Mouse (Mus musculus) left cerebral cortex, postnatal 36 days (tissue): Measurements from ENCODE around the gene Mrpl30. TPM values are rescaled to one million over a fixed set of nuclear protein-coding genes. Genes with fewer than 3 reads are reported as not detected.

Experiments
- DNase-seq, 2 experiments: peaks; one replicate each; pipeline ENCODE4 v3.0.0; 2021 to 2022; ENCODE audit warnings: low spot score in 2 of 2, mixed read lengths in 1 of 2
- intact Hi-C: fragments of 180-260 bp; cut with DNase I; formaldehyde crosslinking; loops from one replicate; pipeline ENCODE4 v1.15.1; 2025
- total RNA-seq, 2 experiments: library from RNA; stranded (reverse); gene quantifications; 2 replicates each; pipeline ENCODE4 v1.2.3; 2021

The Mrpl30 gene
- 100 to 1,000 TPM; 125 to 137 TPM for total RNA-seq

- peak; percentile 91 to 93 for DNase-seq
- intact Hi-C loops: loop anchor here (2.0 kb wide), 2 partner anchors 25 to 107 kb away; partner anchors contain the start of gene Txndc9
Observed at GRCm38 (mm10) chr1:37890025-37890652, at the start of gene Mrpl30, which contains the start of gene Mitd1. Gene Mrpl30, plus strand, starts transcription at chr1:37890477. Gene Mitd1, minus strand, starts transcription at chr1:37890411.

DNA sequence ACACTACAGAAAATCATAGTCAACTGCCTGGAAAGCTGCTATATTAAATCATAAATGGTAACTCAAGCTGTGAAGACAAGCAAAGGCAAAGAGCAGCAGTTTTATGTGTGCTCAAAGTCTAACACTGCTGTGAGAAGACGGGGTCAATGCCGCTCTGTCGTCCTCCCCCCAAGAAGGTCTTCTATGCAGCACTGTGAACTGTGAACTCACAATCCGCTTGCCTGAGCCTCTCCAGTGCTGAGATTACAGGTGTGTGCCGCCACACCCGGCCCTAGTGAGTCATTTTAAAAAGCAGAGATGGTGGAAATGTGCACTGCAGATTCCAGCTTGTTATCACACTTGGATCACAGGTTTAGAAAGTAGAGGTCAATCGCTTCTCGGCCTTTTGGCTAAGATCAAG lies 43.4 kb upstream of the Mrpl30 start:
- intact Hi-C loops: no loop called here
- DNase-seq: no peak

DNA sequence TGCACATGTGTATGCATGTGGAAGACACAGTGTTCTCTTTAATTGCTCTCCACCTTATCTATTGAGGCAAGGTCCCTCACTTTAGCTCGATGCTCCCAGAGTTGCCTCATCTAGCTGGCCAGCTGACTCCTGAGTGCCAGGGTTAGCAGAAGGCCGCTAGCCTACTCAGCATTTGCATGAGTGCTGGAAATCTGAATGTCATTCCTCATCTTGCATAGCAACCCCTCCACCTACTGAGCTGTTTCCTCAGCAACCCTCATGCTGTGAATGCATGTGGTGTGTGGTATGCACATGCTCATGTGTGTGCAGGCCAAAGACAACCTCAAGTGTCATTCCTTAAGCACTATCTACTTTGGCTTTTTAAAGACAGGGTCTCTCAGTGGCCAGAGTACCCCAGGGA lies 39.6 kb upstream of the Mrpl30 start:
- no peak for DNase-seq
- intact Hi-C loops: no loop called here

- intact Hi-C loops: loop anchor here (1.0 to 5.0 kb wide), 4 partner anchors 26 to 187 kb away; partner anchors contain the start of genes Mitd1 and Mrpl30
- peak; percentile 100 for DNase-seq
Observed at GRCm38 (mm10) chr1:37864511-37865400, 25.5 kb upstream of the Mrpl30 start.

- intact Hi-C loops: loop anchor here (2.0 to 5.0 kb wide), 3 partner anchors 25 to 188 kb away; partner anchors contain the start of genes Mitd1 and Mrpl30
- DNase-seq: no peak
Observed at GRCm38 (mm10) chr1:37865401-37866215, 24.7 kb upstream of the Mrpl30 start.

DNA sequence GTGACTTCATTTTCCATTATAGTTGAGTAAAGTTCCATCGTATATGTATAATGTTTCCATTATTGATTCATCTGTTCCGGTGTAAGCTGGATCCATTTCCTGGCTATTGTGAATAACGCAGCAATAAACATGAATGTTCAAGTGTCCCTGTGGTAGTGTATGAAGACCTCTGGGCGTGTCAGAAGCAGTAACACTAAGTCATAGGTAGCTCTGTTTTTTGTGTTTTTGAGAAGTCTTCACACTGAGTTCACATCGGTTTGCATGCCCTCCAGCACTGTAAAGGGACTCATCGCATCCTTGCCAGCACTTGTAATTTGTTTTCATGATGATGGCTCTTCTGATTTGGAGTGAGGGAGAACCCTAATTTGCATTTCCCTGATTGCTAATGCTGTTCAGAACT lies 24.0 kb upstream of the Mrpl30 start, which contains the start of gene Tsga10:
Tsga10 (minus strand) TSS at position 144 of the 400 bp plus-strand sequence.
- intact Hi-C loops: loop anchor here (5.0 kb wide), 1 partner anchor 189 kb away; no protein-coding TSS in a partner anchor
- DNase-seq: no peak

- intact Hi-C loops: loop anchor here (5.0 kb wide), 1 partner anchor 190 kb away; no protein-coding TSS in a partner anchor
Observed at GRCm38 (mm10) chr1:37867056-37867455, 23.2 kb upstream of the Mrpl30 start.

DNA sequence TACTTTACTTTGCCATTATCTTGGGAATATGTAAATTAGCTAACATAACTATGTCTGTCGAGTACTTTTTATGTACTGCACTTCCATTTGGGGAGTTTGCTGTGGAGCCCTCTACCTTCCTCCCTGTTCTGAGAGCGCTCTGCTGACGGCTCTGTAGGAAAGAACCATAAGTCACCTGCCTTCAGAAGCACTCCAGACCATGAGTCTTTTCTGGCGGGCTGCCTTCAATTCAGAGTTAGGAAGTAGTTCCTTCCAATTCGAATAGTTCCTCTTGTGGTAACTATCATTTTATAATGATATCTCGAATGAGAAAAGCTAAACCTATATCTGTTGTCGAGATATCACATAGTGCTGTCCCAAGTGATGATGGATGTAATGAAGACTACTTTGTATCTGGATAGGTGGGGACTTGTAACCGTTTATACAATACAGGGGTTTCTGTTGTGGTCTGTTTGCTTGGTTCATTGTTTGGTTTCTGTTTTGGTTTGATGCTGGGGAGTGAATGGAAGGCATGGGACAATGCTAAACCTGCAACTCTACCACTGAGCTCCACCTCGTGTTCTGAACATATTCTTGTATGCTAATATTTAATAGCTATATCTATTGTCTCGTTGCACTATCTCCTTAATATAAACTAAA lies 22.5 kb upstream of the Mrpl30 start:
- intact Hi-C loops: loop anchor here (5.0 kb wide), 1 partner anchor 191 kb away; no protein-coding TSS in a partner anchor
- DNase-seq: no peak

More at GRCm38 (mm10) chr1:37867056-37867455, 23.2 kb upstream of the Mrpl30 start:
- no peak for DNase-seq

DNA sequence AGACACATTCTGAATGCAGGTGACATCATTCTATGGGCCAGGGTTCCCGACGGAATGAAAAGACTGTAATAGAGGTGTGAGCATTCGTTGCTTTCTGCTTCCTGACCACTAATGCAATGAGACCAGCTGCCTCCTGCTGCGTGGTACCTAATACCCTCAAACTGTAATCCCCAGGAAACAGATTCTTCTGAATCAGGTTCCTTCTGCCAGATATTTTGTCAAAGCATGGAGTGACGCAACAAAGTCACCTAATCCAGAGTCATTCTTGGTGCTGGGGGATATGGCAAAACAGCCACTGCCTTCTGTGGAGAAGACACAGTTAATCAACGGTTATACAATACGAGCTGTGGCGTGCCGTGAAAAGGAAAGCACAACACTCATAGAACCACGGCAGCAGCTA lies 21.6 kb upstream of the Mrpl30 start:
- no peak for DNase-seq
- intact Hi-C loops: loop anchor here (5.0 kb wide), 1 partner anchor 191 kb away; no protein-coding TSS in a partner anchor

GRCm38 (mm10) chr1:37869362-37869761 lies 20.9 kb upstream of the Mrpl30 start:
- no peak for DNase-seq
- intact Hi-C loops: loop anchor here (5.0 kb wide), 1 partner anchor 192 kb away; no protein-coding TSS in a partner anchor

DNA sequence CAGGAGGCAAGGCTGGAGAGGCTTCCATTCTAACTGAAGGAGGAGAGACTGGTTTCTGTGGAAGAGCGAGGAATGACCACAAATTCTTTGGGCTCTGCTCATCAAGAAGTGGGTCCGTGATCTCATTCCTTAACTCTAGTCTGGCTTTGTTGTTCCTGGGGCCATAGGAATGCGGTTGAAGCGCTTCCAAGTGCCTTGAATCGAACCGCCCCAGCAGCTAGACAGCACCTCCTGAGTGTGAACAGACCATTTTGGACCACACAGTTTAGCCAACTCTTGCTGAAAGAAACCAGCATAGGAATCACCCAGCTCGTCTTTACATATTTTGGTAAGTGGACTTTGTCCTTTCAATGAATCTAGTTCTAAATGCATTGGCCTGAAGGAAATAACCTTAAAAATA lies 18.6 kb upstream of the Mrpl30 start, which contains the start of gene Lipt1:
Lipt1 (plus strand) TSS at position 35 of the 400 bp plus-strand sequence.
- DNase-seq: peak in 1 of 2 experiments; percentile 29
- intact Hi-C loops: no loop called here

- DNase-seq: peak; percentile 81 to 83
- intact Hi-C loops: no loop called here
Observed at GRCm38 (mm10) chr1:37872131-37873067, 17.9 kb upstream of the Mrpl30 start.

- intact Hi-C loops: no loop called here
- no peak for DNase-seq
Observed at GRCm38 (mm10) chr1:37873157-37873556, 17.1 kb upstream of the Mrpl30 start.

DNA sequence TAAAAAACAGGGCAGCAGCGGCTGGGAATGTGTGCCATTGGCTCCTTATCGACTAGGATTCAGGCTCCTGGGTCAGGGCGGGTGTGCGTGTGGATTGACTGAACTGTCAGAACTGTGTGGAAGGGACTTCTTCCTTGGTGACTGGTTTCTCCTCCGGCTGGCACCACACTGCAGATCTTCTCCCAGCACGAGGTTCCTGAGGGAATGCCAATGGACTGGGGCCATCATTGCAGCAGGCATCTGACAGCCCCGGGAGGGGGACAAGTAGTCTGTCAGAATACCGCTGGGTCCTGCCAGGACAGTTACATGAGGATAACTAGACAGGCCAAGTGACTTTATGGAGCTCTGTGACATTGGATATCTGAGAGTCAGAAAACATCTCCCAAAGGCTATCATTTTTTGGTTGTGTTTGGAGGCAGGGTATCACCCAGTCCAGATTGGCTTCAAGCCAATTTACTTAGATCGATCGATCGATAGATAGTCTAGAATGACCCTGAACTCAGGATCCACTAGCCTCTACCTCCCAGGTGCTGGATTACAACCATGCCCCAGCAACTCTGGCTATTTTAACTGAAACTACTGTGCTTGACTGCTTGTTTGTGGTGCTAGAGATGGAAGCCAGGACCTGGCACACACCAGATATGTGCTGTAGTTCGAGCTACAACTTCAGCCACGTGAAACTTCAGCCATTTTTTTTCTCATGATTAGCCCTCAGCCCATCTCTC lies 12.4 kb upstream of the Mrpl30 start:
- DNase-seq: no peak
- intact Hi-C loops: no loop called here

DNA sequence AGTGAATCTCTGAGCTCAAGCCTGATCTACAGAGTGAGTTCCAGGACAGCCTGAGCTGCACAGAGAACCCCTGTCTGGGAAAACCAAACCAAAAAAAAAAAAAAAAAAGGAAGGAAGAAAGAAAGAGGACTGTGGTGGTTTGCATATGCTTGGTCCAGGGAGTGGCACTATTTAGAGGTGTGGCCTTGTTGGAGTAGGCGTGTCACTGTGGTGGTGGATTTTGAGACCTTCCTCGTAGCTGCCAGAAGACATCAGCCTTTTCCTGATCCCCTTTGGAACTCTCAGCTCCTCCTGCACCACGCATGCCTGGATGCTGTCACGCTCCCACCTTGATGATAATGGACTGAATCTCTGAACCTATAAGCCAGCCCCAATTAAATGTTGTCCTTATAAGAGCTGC lies 6.9 kb upstream of the Mrpl30 start:
- DNase-seq: no peak
- intact Hi-C loops: no loop called here

- DNase-seq: no peak
- intact Hi-C loops: no loop called here
Observed at GRCm38 (mm10) chr1:37884451-37884850, 5.8 kb upstream of the Mrpl30 start.

- DNase-seq: no peak
- intact Hi-C loops: no loop called here
Observed at GRCm38 (mm10) chr1:37889206-37889605, 1.1 kb upstream of the Mrpl30 start.
